Mouse (Mus musculus) stomach, postnatal 0 days (tissue): Measurements from ENCODE around the gene Dll3.

Experiments used
- CTCF ChIP-seq: IDR thresholded peaks from 2 replicates; pipeline ENCODE4 v1.5.1; 2016; ENCODE audit warnings: antibody characterized with exemption, low read depth, mild to moderate bottlenecking, moderate library complexity
- EP300 ChIP-seq: optimal IDR thresholded peaks from 2 replicates; pipeline ENCODE3; 2016; ENCODE audit warnings: antibody characterized with exemption

- no peak for TF ChIP-seq CTCF
- TF ChIP-seq EP300: no peak
Measured at GRCm38 (mm10) chr7:28311151-28311925, 9.3 kb upstream of the Dll3 start.
